Mouse (Mus musculus): Measurements from ENCODE around the gene Sec62. TPM values are rescaled to one million over a fixed set of nuclear protein-coding genes. Genes with fewer than 3 reads are reported as not detected.

Gene Sec62
- polyA plus RNA-seq, 1 experiment from 2014 or later, result 95.2 TPM

- WGBS, result 56% methylated on average over 4 of the region's 4 CpGs
- Histone ChIP-seq H3K36me3 (no peaks in the 10 kb centered on the region), H3K4me2 (no peak overlapping the region), H3K27ac (no peak overlapping the region), H3K9me3 (no peaks in the 10 kb centered on the region), H3K4me1 (no peaks in the 10 kb centered on the region), H3K4me3 (no peak overlapping the region), H3K9ac (no peak overlapping the region), H3K27me3 (no peaks in the 10 kb centered on the region)
- no peak for ATAC-seq (ENCODE audit: insufficient number of reproducible peaks, insufficient read depth, low FRiP score, low TSS enrichment, low read depth)
These were observed 20.0 kb upstream of the Sec62 start for GRCm38 (mm10) chr3:30772631-30773030.

- no peak overlapping the region for H3K9ac ChIP-seq
- no peaks in the 10 kb centered on the region for H3K9me3 ChIP-seq
- H3K4me2 ChIP-seq, result no peak overlapping the region
- H3K4me3 ChIP-seq, result no peak overlapping the region
- H3K27ac ChIP-seq, result no peak overlapping the region
- no peak for ATAC-seq (ENCODE audit: insufficient number of reproducible peaks, insufficient read depth, low FRiP score, low TSS enrichment, low read depth)
- no peaks in the 10 kb centered on the region for H3K36me3 ChIP-seq
- WGBS, result 84% methylated on average over 5 of the region's 5 CpGs
- no peaks in the 10 kb centered on the region for H3K27me3 ChIP-seq
- no peaks in the 10 kb centered on the region for H3K4me1 ChIP-seq
These were observed 18.0 kb upstream of the Sec62 start for GRCm38 (mm10) chr3:30774677-30775076.

GRCm38 (mm10) chr3:30777984-30778383 is 14.7 kb upstream of the Sec62 start:
- no peak overlapping the region for H3K4me3 ChIP-seq
- H3K4me2 ChIP-seq, result no peak overlapping the region
- no peaks in the 10 kb centered on the region for H3K36me3 ChIP-seq
- H3K4me1 ChIP-seq, result no peaks in the 10 kb centered on the region
- ATAC-seq (ENCODE audit: insufficient number of reproducible peaks, insufficient read depth, low FRiP score, low TSS enrichment, low read depth), result no peak
- no peak overlapping the region for H3K27ac ChIP-seq
- no peaks in the 10 kb centered on the region for H3K9me3 ChIP-seq
- no peak overlapping the region for H3K9ac ChIP-seq
- 67% methylated on average over 5 of the region's 5 CpGs for WGBS
- no peaks in the 10 kb centered on the region for H3K27me3 ChIP-seq

GRCm38 (mm10) chr3:30788531-30788930 is 4.1 kb upstream of the Sec62 start:
- WGBS, result 29% methylated on average over 5 of the region's 5 CpGs
- H3K27ac ChIP-seq, result no peak overlapping the region
- no peaks in the 10 kb centered on the region for H3K27me3 ChIP-seq
- no peaks in the 10 kb centered on the region for H3K4me1 ChIP-seq
- H3K4me2 ChIP-seq, result no peak overlapping the region
- H3K4me3 ChIP-seq, result no peak overlapping the region
- no peaks in the 10 kb centered on the region for H3K9me3 ChIP-seq
- H3K36me3 ChIP-seq, result no peaks in the 10 kb centered on the region
- ATAC-seq (ENCODE audit: insufficient number of reproducible peaks, insufficient read depth, low FRiP score, low TSS enrichment, low read depth), result no peak
- H3K9ac ChIP-seq, result no peak overlapping the region

GRCm38 (mm10) chr3:30793403-30794221 is 937 bp downstream of the Sec62 start:
- H3K4me2 ChIP-seq, result peak overlapping the region; percentile 69
- peak overlapping the region; percentile 96 for H3K27ac ChIP-seq
- H3K27me3 ChIP-seq, result no peaks in the 10 kb centered on the region
- H3K4me3 ChIP-seq, result peak overlapping the region; percentile 98
- H3K9ac ChIP-seq, result peak overlapping the region; percentile 99
- H3K36me3 ChIP-seq, result no peaks in the 10 kb centered on the region
- H3K4me1 ChIP-seq, result 0 out of 2 replicates have a peak, but pooled peaks cover 2% of the 10 kb centered on the region
- WGBS, result under 1% methylated on average over 75 of the region's 75 CpGs
- H3K9me3 ChIP-seq, result no peaks in the 10 kb centered on the region
- peak; percentile 79 for ATAC-seq (ENCODE audit: insufficient number of reproducible peaks, insufficient read depth, low FRiP score, low TSS enrichment, low read depth)

GRCm38 (mm10) chr3:30802171-30802570 is 9.5 kb downstream of the Sec62 start:
- Histone ChIP-seq H3K27ac (no peak overlapping the region), H3K4me3 (no peak overlapping the region), H3K4me1 (no peaks in the 10 kb centered on the region), H3K9me3 (no peaks in the 10 kb centered on the region), H3K36me3 (peaks cover 41% of the 10 kb centered on the region), H3K9ac (no peak overlapping the region), H3K4me2 (no peak overlapping the region), H3K27me3 (no peaks in the 10 kb centered on the region)
- ATAC-seq (ENCODE audit: insufficient number of reproducible peaks, insufficient read depth, low FRiP score, low TSS enrichment, low read depth), result no peak
- 95% methylated on average over 3 of the region's 3 CpGs for WGBS

GRCm38 (mm10) chr3:30812881-30813280 is 20.2 kb downstream of the Sec62 start:
- Histone ChIP-seq H3K9me3 (no peaks in the 10 kb centered on the region), H3K27me3 (no peaks in the 10 kb centered on the region), H3K4me3 (no peak overlapping the region), H3K4me1 (no peaks in the 10 kb centered on the region), H3K27ac (no peak overlapping the region), H3K4me2 (no peak overlapping the region), H3K36me3 (peaks cover 60% of the 10 kb centered on the region), H3K9ac (no peak overlapping the region)
- no peak for ATAC-seq (ENCODE audit: insufficient number of reproducible peaks, insufficient read depth, low FRiP score, low TSS enrichment, low read depth)
- WGBS, result 83% methylated on average over 3 of the region's 3 CpGs

GRCm38 (mm10) chr3:30818630-30819125 is 26.0 kb downstream of the Sec62 start:
- whole genome bisulfite sequencing, result 94% methylated on average over 16 of the region's 16 CpGs
- Histone ChIP-seq H3K27me3 (no peaks in the 10 kb centered on the region), H3K4me2 (no peak overlapping the region), H3K4me3 (no peak overlapping the region), H3K27ac (no peak overlapping the region), H3K36me3 (peaks cover 67% of the 10 kb centered on the region), H3K4me1 (no peaks in the 10 kb centered on the region), H3K9me3 (no peaks in the 10 kb centered on the region), H3K9ac (no peak overlapping the region)
- ATAC-seq (ENCODE audit: insufficient number of reproducible peaks, insufficient read depth, low FRiP score, low TSS enrichment, low read depth), result no peak

GRCm38 (mm10) chr3:30822163-30822562 is 29.5 kb downstream of the Sec62 start:
- Histone ChIP-seq H3K27me3 (no peaks in the 10 kb centered on the region), H3K9me3 (no peaks in the 10 kb centered on the region), H3K36me3 (peaks cover 46% of the 10 kb centered on the region), H3K4me1 (no peaks in the 10 kb centered on the region), H3K4me2 (no peak overlapping the region), H3K9ac (no peak overlapping the region), H3K4me3 (no peak overlapping the region), H3K27ac (no peak overlapping the region)
- 93% methylated on average over 8 of the region's 8 CpGs for WGBS
- no peak for ATAC-seq (ENCODE audit: insufficient number of reproducible peaks, insufficient read depth, low FRiP score, low TSS enrichment, low read depth)

- H3K4me1 ChIP-seq, result no peaks in the 10 kb centered on the region
- H3K27ac ChIP-seq, result no peak overlapping the region
- ATAC-seq (ENCODE audit: insufficient number of reproducible peaks, insufficient read depth, low FRiP score, low TSS enrichment, low read depth), result no peak
- no peak overlapping the region for H3K4me2 ChIP-seq
- WGBS, result 92% methylated on average over 5 of the region's 5 CpGs
- H3K9me3 ChIP-seq, result no peaks in the 10 kb centered on the region
- peaks cover 13% of the 10 kb centered on the region for H3K36me3 ChIP-seq
- H3K4me3 ChIP-seq, result no peak overlapping the region
- H3K9ac ChIP-seq, result no peak overlapping the region
- H3K27me3 ChIP-seq, result no peaks in the 10 kb centered on the region
These were observed 33.4 kb downstream of the Sec62 start for GRCm38 (mm10) chr3:30826069-30826468.

GRCm38 (mm10) chr3:30831848-30832606 is 39.4 kb downstream of the Sec62 start:
- WGBS, result 71% methylated on average over 15 of the region's 15 CpGs
- no peaks in the 10 kb centered on the region for H3K9me3 ChIP-seq
- H3K9ac ChIP-seq, result no peak overlapping the region

GRCm38 (mm10) chr3:30833254-30833653 is 40.6 kb downstream of the Sec62 start:
- no peak for ATAC-seq (ENCODE audit: insufficient number of reproducible peaks, insufficient read depth, low FRiP score, low TSS enrichment, low read depth)
- Histone ChIP-seq H3K27ac (no peak overlapping the region), H3K9me3 (no peaks in the 10 kb centered on the region), H3K36me3 (no peaks in the 10 kb centered on the region), H3K4me1 (no peaks in the 10 kb centered on the region), H3K9ac (no peak overlapping the region), H3K4me2 (no peak overlapping the region), H3K27me3 (no peaks in the 10 kb centered on the region), H3K4me3 (no peak overlapping the region)
- WGBS, result 81% methylated on average over 3 of the region's 3 CpGs

More at GRCm38 (mm10) chr3:30831848-30832606, 39.4 kb downstream of the Sec62 start:
- H3K36me3 ChIP-seq, result no peaks in the 10 kb centered on the region
- H3K4me1 ChIP-seq, result no peaks in the 10 kb centered on the region
- H3K27ac ChIP-seq, result no peak overlapping the region
- no peak for ATAC-seq (ENCODE audit: insufficient number of reproducible peaks, insufficient read depth, low FRiP score, low TSS enrichment, low read depth)
- H3K4me2 ChIP-seq, result no peak overlapping the region
- H3K27me3 ChIP-seq, result no peaks in the 10 kb centered on the region
- H3K4me3 ChIP-seq, result no peak overlapping the region
